Mouse (Mus musculus): ENCODE results near the gene Lingo2. TPM values are rescaled to one million over a fixed set of nuclear protein-coding genes. Genes with fewer than 3 reads are reported as not detected.

Gene Lingo2
- polyA plus RNA-seq, 1 experiment from 2014 or later, result 0.61 TPM

GRCm38 (mm10) chr4:36305228-36305627 lies 646.3 kb downstream of the Lingo2 start:
- Histone ChIP-seq H3K9me3 (ENCODE audit: control insufficient read depth, low read length) (no peaks in the 10 kb centered on the region), H3K36me3 (ENCODE audit: control insufficient read depth, insufficient read depth, low read length) (no peaks in the 10 kb centered on the region), H3K27me3 (ENCODE audit: control insufficient read depth, insufficient read depth, low read length) (no peaks in the 10 kb centered on the region), H3K4me1 (ENCODE audit: control insufficient read depth, insufficient read depth, low read length) (no peaks in the 10 kb centered on the region), H3K4me3 (ENCODE audit: low read depth, low read length) (no peak overlapping the region), H3K27ac (replicated peaks; ENCODE audit: low read depth, low read length) (no peak overlapping the region), H3K9ac (ENCODE audit: low read length) (no peak overlapping the region), H3K4me2 (ENCODE audit: low read depth, severe bottlenecking) (no peak overlapping the region)
- ATAC-seq (ENCODE audit: insufficient number of reproducible peaks, low FRiP score, low TSS enrichment, low read depth) (no peak), DNase-seq (ENCODE audit: low spot score) (no peak)
- WGBS, result 85% methylated on average over 1 of the region's 1 CpGs

- Histone ChIP-seq H3K4me2 (ENCODE audit: low read depth, severe bottlenecking) (no peak overlapping the region), H3K36me3 (ENCODE audit: control insufficient read depth, insufficient read depth, low read length) (no peaks in the 10 kb centered on the region), H3K27ac (replicated peaks; ENCODE audit: low read depth, low read length) (no peak overlapping the region), H3K9ac (ENCODE audit: low read length) (no peak overlapping the region), H3K4me1 (ENCODE audit: control insufficient read depth, insufficient read depth, low read length) (no peaks in the 10 kb centered on the region), H3K27me3 (ENCODE audit: control insufficient read depth, insufficient read depth, low read length) (no peaks in the 10 kb centered on the region), H3K4me3 (ENCODE audit: low read depth, low read length) (no peak overlapping the region), H3K9me3 (ENCODE audit: control insufficient read depth, low read length) (no peaks in the 10 kb centered on the region)
- WGBS, result 84% methylated on average over 8 of the region's 8 CpGs
- ATAC-seq (ENCODE audit: insufficient number of reproducible peaks, low FRiP score, low TSS enrichment, low read depth) (no peak), DNase-seq (ENCODE audit: low spot score) (no peak)
Observed at GRCm38 (mm10) chr4:36289701-36290053, 661.9 kb downstream of the Lingo2 start.

- H3K36me3 ChIP-seq (ENCODE audit: control insufficient read depth, insufficient read depth, low read length), result no peaks in the 10 kb centered on the region
- H3K4me1 ChIP-seq (ENCODE audit: control insufficient read depth, insufficient read depth, low read length), result no peaks in the 10 kb centered on the region
- no peak overlapping the region for H3K4me3 ChIP-seq (ENCODE audit: low read depth, low read length)
- DNase-seq (ENCODE audit: low spot score), result peak; percentile 57
- no peak overlapping the region for H3K27ac ChIP-seq (replicated peaks; ENCODE audit: low read depth, low read length)
- H3K27me3 ChIP-seq (ENCODE audit: control insufficient read depth, insufficient read depth, low read length), result no peaks in the 10 kb centered on the region
- H3K9ac ChIP-seq (ENCODE audit: low read length), result no peak overlapping the region
- ATAC-seq (ENCODE audit: insufficient number of reproducible peaks, low FRiP score, low TSS enrichment, low read depth), result peak; percentile 54; the same call in 1 of the 2 replicates
- H3K9me3 ChIP-seq (ENCODE audit: control insufficient read depth, low read length), result no peaks in the 10 kb centered on the region
- 46% methylated on average over 17 of the region's 17 CpGs for WGBS
- H3K4me2 ChIP-seq (ENCODE audit: low read depth, severe bottlenecking), result peak overlapping the region; percentile 17; the same call in 1 of the 2 replicates
Observed at GRCm38 (mm10) chr4:36288813-36289700, 662.5 kb downstream of the Lingo2 start.

GRCm38 (mm10) chr4:36262436-36263169 lies 688.9 kb downstream of the Lingo2 start:
- Histone ChIP-seq H3K9ac (ENCODE audit: low read length) (no peak overlapping the region), H3K9me3 (ENCODE audit: control insufficient read depth, low read length) (no peaks in the 10 kb centered on the region), H3K27me3 (ENCODE audit: control insufficient read depth, insufficient read depth, low read length) (no peaks in the 10 kb centered on the region), H3K4me1 (ENCODE audit: control insufficient read depth, insufficient read depth, low read length) (no peaks in the 10 kb centered on the region), H3K36me3 (ENCODE audit: control insufficient read depth, insufficient read depth, low read length) (no peaks in the 10 kb centered on the region), H3K27ac (replicated peaks; ENCODE audit: low read depth, low read length) (no peak overlapping the region), H3K4me3 (ENCODE audit: low read depth, low read length) (no peak overlapping the region), H3K4me2 (ENCODE audit: low read depth, severe bottlenecking) (no peak overlapping the region)
- ATAC-seq (ENCODE audit: insufficient number of reproducible peaks, low FRiP score, low TSS enrichment, low read depth) (no peak), DNase-seq (ENCODE audit: low spot score) (no peak)
- WGBS, result 88% methylated on average over 2 of the region's 2 CpGs

GRCm38 (mm10) chr4:36186231-36186922 lies 765.2 kb downstream of the Lingo2 start:
- WGBS, result 53% methylated on average over 7 of the region's 7 CpGs
- Histone ChIP-seq H3K4me1 (ENCODE audit: control insufficient read depth, insufficient read depth, low read length) (no peaks in the 10 kb centered on the region), H3K9ac (ENCODE audit: low read length) (no peak overlapping the region), H3K9me3 (ENCODE audit: control insufficient read depth, low read length) (no peaks in the 10 kb centered on the region), H3K36me3 (ENCODE audit: control insufficient read depth, insufficient read depth, low read length) (no peaks in the 10 kb centered on the region), H3K27me3 (ENCODE audit: control insufficient read depth, insufficient read depth, low read length) (no peaks in the 10 kb centered on the region), H3K27ac (replicated peaks; ENCODE audit: low read depth, low read length) (no peak overlapping the region), H3K4me2 (ENCODE audit: low read depth, severe bottlenecking) (no peak overlapping the region), H3K4me3 (ENCODE audit: low read depth, low read length) (no peak overlapping the region)
- ATAC-seq (ENCODE audit: insufficient number of reproducible peaks, low FRiP score, low TSS enrichment, low read depth) (no peak), DNase-seq (ENCODE audit: low spot score) (no peak)

- H3K9ac ChIP-seq (ENCODE audit: low read length), result no peak overlapping the region
- no peak overlapping the region for H3K27ac ChIP-seq (replicated peaks; ENCODE audit: low read depth, low read length)
- H3K27me3 ChIP-seq (ENCODE audit: control insufficient read depth, insufficient read depth, low read length), result no peaks in the 10 kb centered on the region
- H3K4me1 ChIP-seq (ENCODE audit: control insufficient read depth, insufficient read depth, low read length), result no peaks in the 10 kb centered on the region
- 50% methylated on average over 4 of the region's 4 CpGs for WGBS
- no peak for DNase-seq (ENCODE audit: low spot score)
- no peak overlapping the region for H3K4me3 ChIP-seq (ENCODE audit: low read depth, low read length)
- no peaks in the 10 kb centered on the region for H3K36me3 ChIP-seq (ENCODE audit: control insufficient read depth, insufficient read depth, low read length)
- no peak overlapping the region for H3K4me2 ChIP-seq (ENCODE audit: low read depth, severe bottlenecking)
- no peaks in the 10 kb centered on the region for H3K9me3 ChIP-seq (ENCODE audit: control insufficient read depth, low read length)
- no peak for ATAC-seq (ENCODE audit: insufficient number of reproducible peaks, low FRiP score, low TSS enrichment, low read depth)
Observed at GRCm38 (mm10) chr4:36183643-36184042, 767.9 kb downstream of the Lingo2 start.

GRCm38 (mm10) chr4:36170099-36170498 lies 781.4 kb downstream of the Lingo2 start:
- 52% methylated on average over 1 of the region's 1 CpGs for WGBS
- Histone ChIP-seq H3K36me3 (ENCODE audit: control insufficient read depth, insufficient read depth, low read length) (no peaks in the 10 kb centered on the region), H3K9me3 (ENCODE audit: control insufficient read depth, low read length) (no peaks in the 10 kb centered on the region), H3K27me3 (ENCODE audit: control insufficient read depth, insufficient read depth, low read length) (no peaks in the 10 kb centered on the region), H3K4me3 (ENCODE audit: low read depth, low read length) (no peak overlapping the region), H3K4me2 (ENCODE audit: low read depth, severe bottlenecking) (no peak overlapping the region), H3K4me1 (ENCODE audit: control insufficient read depth, insufficient read depth, low read length) (no peaks in the 10 kb centered on the region), H3K27ac (replicated peaks; ENCODE audit: low read depth, low read length) (no peak overlapping the region), H3K9ac (ENCODE audit: low read length) (no peak overlapping the region)
- DNase-seq (ENCODE audit: low spot score) (no peak), ATAC-seq (ENCODE audit: insufficient number of reproducible peaks, low FRiP score, low TSS enrichment, low read depth) (no peak)

- no peaks in the 10 kb centered on the region for H3K4me1 ChIP-seq (ENCODE audit: control insufficient read depth, insufficient read depth, low read length)
- H3K9me3 ChIP-seq (ENCODE audit: control insufficient read depth, low read length), result no peaks in the 10 kb centered on the region
- H3K4me3 ChIP-seq (ENCODE audit: low read depth, low read length), result no peak overlapping the region
- H3K4me2 ChIP-seq (ENCODE audit: low read depth, severe bottlenecking), result no peak overlapping the region
- no peak overlapping the region for H3K27ac ChIP-seq (replicated peaks; ENCODE audit: low read depth, low read length)
- DNase-seq (ENCODE audit: low spot score) (no peak), ATAC-seq (ENCODE audit: insufficient number of reproducible peaks, low FRiP score, low TSS enrichment, low read depth) (no peak)
- H3K9ac ChIP-seq (ENCODE audit: low read length), result no peak overlapping the region
- no peaks in the 10 kb centered on the region for H3K36me3 ChIP-seq (ENCODE audit: control insufficient read depth, insufficient read depth, low read length)
- H3K27me3 ChIP-seq (ENCODE audit: control insufficient read depth, insufficient read depth, low read length), result no peaks in the 10 kb centered on the region
Observed at GRCm38 (mm10) chr4:36131341-36131740, 820.2 kb downstream of the Lingo2 start.

Measured in limb, embryonic 11.5 days (tissue).